Mouse (Mus musculus) cortical plate, adult 2 months (tissue): ENCODE data around the gene Igsf9. TPM values are rescaled to one million over a fixed set of nuclear protein-coding genes. Genes with fewer than 3 reads are reported as not detected.
A peak's percentile ranks its signal among the peaks of the same experiment; 100 is the strongest.

Experiments used
- H3K27ac ChIP-seq: fragments of 200-500 bp; 2 replicates; pipeline ENCODE4 v1.5.1; 2012; ENCODE audit warnings: low read length, control low read depth, inconsistent platforms; ENCODE audit not compliant: insufficient read depth
- H3K4me1 ChIP-seq: fragments of 200-500 bp; 2 replicates; pipeline ENCODE4 v1.6.1; 2011; ENCODE audit warnings: low read length; ENCODE audit not compliant: control insufficient read depth, insufficient read depth
- H3K4me3 ChIP-seq: fragments of 200-500 bp; 2 replicates; pipeline ENCODE4 v1.5.1; 2011; ENCODE audit warnings: mild to moderate bottlenecking, low read length, control low read depth; ENCODE audit not compliant: insufficient read depth
- CTCF ChIP-seq: fragments of 200-500 bp; IDR thresholded peaks from 2 replicates; pipeline ENCODE4 v1.5.1; 2011; ENCODE audit warnings: mild to moderate bottlenecking, control low read depth, low read length; ENCODE audit not compliant: insufficient read depth; ENCODE audit errors: extremely low read depth
- POLR2A ChIP-seq: fragments of 200-500 bp; IDR thresholded peaks from 2 replicates; pipeline ENCODE4 v1.6.1; 2011; ENCODE audit warnings: mild to moderate bottlenecking, low read length, control low read depth; ENCODE audit not compliant: insufficient read depth; ENCODE audit errors: extremely low read depth
- polyA plus RNA-seq: library from polyadenylated mRNA; depleted of rRNA; stranded (reverse); fragments of >200 nt; gene quantifications from 2 replicates; pipeline ENCODE4 v1.2.3, GENCODE M21; 2012

Gene Igsf9
- polyA plus RNA-seq, 1 experiment: 15.6 TPM

GRCm38 (mm10) chr1:172490261-172490661 is 8.7 kb downstream of the Igsf9 start:
- TF ChIP-seq POLR2A (no peak), CTCF (peak; percentile 89)
- peak overlapping the region; percentile 47 for H3K4me3 ChIP-seq
- no peaks in the 10 kb centered on the region for H3K4me1 ChIP-seq
- H3K27ac ChIP-seq: no peak overlapping the region

- Histone ChIP-seq H3K4me1 (no peaks in the 10 kb centered on the region), H3K4me3 (no peak overlapping the region), H3K27ac (no peak overlapping the region)
- TF ChIP-seq CTCF: no peak
These were observed 10.5 kb downstream of the Igsf9 start for GRCm38 (mm10) chr1:172492047-172492446.

- Histone ChIP-seq H3K4me1 (no peaks in the 10 kb centered on the region), H3K4me3 (no peak overlapping the region), H3K27ac (no peak overlapping the region)
- TF ChIP-seq POLR2A (no peak), CTCF (no peak)
These were observed 11.9 kb downstream of the Igsf9 start for GRCm38 (mm10) chr1:172493516-172493915.

- TF ChIP-seq POLR2A (no peak), CTCF (no peak)
- no peaks in the 10 kb centered on the region for H3K4me1 ChIP-seq
- no peak overlapping the region for H3K27ac ChIP-seq
- H3K4me3 ChIP-seq: no peak overlapping the region
These were observed 14.4 kb downstream of the Igsf9 start for GRCm38 (mm10) chr1:172496030-172496429.

- Histone ChIP-seq H3K4me3 (no peak overlapping the region), H3K27ac (no peak overlapping the region), H3K4me1 (no peaks in the 10 kb centered on the region)
- TF ChIP-seq POLR2A (no peak), CTCF (no peak)
These were observed 15.8 kb downstream of the Igsf9 start for GRCm38 (mm10) chr1:172497428-172497827.

GRCm38 (mm10) chr1:172499765-172500441 is 18.3 kb downstream of the Igsf9 start, which contains the start of gene Tagln2:
Gene Tagln2 (plus strand): TSS chr1:172500047.
- Histone ChIP-seq H3K4me3 (peak within 1 kb of the TSS; percentile 39), H3K4me1 (no peaks in the 10 kb centered on the region), H3K27ac (peak within 1 kb of the TSS; percentile 21; the same call in 1 of the 2 replicates)
- 0 out of 2 replicates have a peak, but pooled peaks have one; percentile 32 for TF ChIP-seq POLR2A
- TF ChIP-seq CTCF: no peak

GRCm38 (mm10) chr1:172500451-172501370 is 19.1 kb downstream of the Igsf9 start:
- peak overlapping the region; percentile 39 for H3K4me3 ChIP-seq
- TF ChIP-seq POLR2A (no peak), CTCF (no peak)
- H3K4me1 ChIP-seq: no peaks in the 10 kb centered on the region
- H3K27ac ChIP-seq: peak overlapping the region; percentile 21; the same call in 1 of the 2 replicates

GRCm38 (mm10) chr1:172501371-172502144 is 20.0 kb downstream of the Igsf9 start:
- Histone ChIP-seq H3K4me3 (peak overlapping the region; percentile 39), H3K27ac (no peak overlapping the region), H3K4me1 (no peaks in the 10 kb centered on the region)
- no peak for TF ChIP-seq CTCF
- TF ChIP-seq POLR2A: no peak
